Mouse (Mus musculus) liver, postnatal 0 days (tissue): ENCODE results near the gene Pmm1.

ENCODE experiments used
- CTCF ChIP-seq: sonication (generic); IDR thresholded peaks from 2 replicates; pipeline ENCODE4 v1.5.1; 2016; ENCODE audit warnings: antibody characterized with exemption, low read depth
- EP300 ChIP-seq: IDR thresholded peaks from 2 replicates; pipeline ENCODE4 v1.6.1; 2016; ENCODE audit warnings: antibody characterized with exemption, low read depth, mild to moderate bottlenecking

GRCm38 (mm10) chr15:81949076-81949475, 11.7 kb downstream of the Pmm1 start:
- TF ChIP-seq CTCF (no peak), EP300 (no peak)
